Mouse (Mus musculus) heart, adult 9 months (tissue): ENCODE results near the gene Teddm3.
"Not testable (repeated sequence)": the region's sequence is repeated elsewhere in the genome, so short reads cannot be mapped to it uniquely, and the experiment has no call there.

Source experiments
- DNase-seq, 2 experiments: peaks; one replicate each; pipeline ENCODE4 v3.0.0; 2022; ENCODE audit warnings: low spot score in 2 of 2

The Teddm3 gene

GRCm38 (mm10) chr16:21153900-21154299 lies at the start of gene Teddm3:
TSS of gene Teddm3 (minus strand) at chr16:21154000.
- DNase-seq, result not testable (repeated sequence)

- no peak for DNase-seq
These were observed 48.9 kb upstream of the Teddm3 start for GRCm38 (mm10) chr16:21202731-21203130.

- DNase-seq, result no peak
These were observed 45.6 kb upstream of the Teddm3 start for GRCm38 (mm10) chr16:21199426-21199825.

GRCm38 (mm10) chr16:21198529-21198928 lies 44.7 kb upstream of the Teddm3 start:
- DNase-seq, result no peak

GRCm38 (mm10) chr16:21198006-21198405 lies 44.2 kb upstream of the Teddm3 start:
- DNase-seq, result no peak

GRCm38 (mm10) chr16:21197542-21197941 lies 43.7 kb upstream of the Teddm3 start:
- DNase-seq, result no peak

GRCm38 (mm10) chr16:21196576-21196975 lies 42.8 kb upstream of the Teddm3 start:
- no peak for DNase-seq

GRCm38 (mm10) chr16:21195260-21195866 lies 41.6 kb upstream of the Teddm3 start:
- no peak for DNase-seq

- DNase-seq, result no peak
These were observed 40.4 kb upstream of the Teddm3 start for GRCm38 (mm10) chr16:21194182-21194581.

- DNase-seq, result peak in 1 of 2 experiments; percentile 43
These were observed 38.9 kb upstream of the Teddm3 start for GRCm38 (mm10) chr16:21192509-21193354.

- DNase-seq, result no peak
These were observed 37.8 kb upstream of the Teddm3 start for GRCm38 (mm10) chr16:21191569-21191968.

- DNase-seq, result no peak
These were observed 34.5 kb upstream of the Teddm3 start for GRCm38 (mm10) chr16:21188345-21188744.

GRCm38 (mm10) chr16:21187568-21187967 lies 33.8 kb upstream of the Teddm3 start:
- DNase-seq, result no peak

- no peak for DNase-seq
These were observed 30.9 kb upstream of the Teddm3 start for GRCm38 (mm10) chr16:21184697-21185096.

- no peak for DNase-seq
These were observed 28.3 kb upstream of the Teddm3 start for GRCm38 (mm10) chr16:21182108-21182507.

- no peak for DNase-seq
These were observed 21.4 kb upstream of the Teddm3 start for GRCm38 (mm10) chr16:21175236-21175635.

GRCm38 (mm10) chr16:21168730-21169129 lies 14.9 kb upstream of the Teddm3 start:
- DNase-seq, result no peak

- DNase-seq, result not testable (repeated sequence)
These were observed 11.8 kb upstream of the Teddm3 start for GRCm38 (mm10) chr16:21165343-21166220.

GRCm38 (mm10) chr16:21163423-21163822 lies 9.6 kb upstream of the Teddm3 start:
- not testable (repeated sequence) for DNase-seq

GRCm38 (mm10) chr16:21159226-21159625 lies 5.4 kb upstream of the Teddm3 start:
- not testable (repeated sequence) for DNase-seq

GRCm38 (mm10) chr16:21156261-21156660 lies 2.5 kb upstream of the Teddm3 start:
- DNase-seq, result not testable (repeated sequence)
